Mouse (Mus musculus) hindbrain, embryonic 11.5 days (tissue): ENCODE measurements around the gene Kcnk1. TPM values are rescaled to one million over a fixed set of nuclear protein-coding genes. Genes with fewer than 3 reads are reported as not detected.

Experiments
- ATAC-seq: fragments of 200-750 bp; cut with Nextera tagmentation; 2 replicates; pipeline ENCODE4 v1.8.0; 2017; ENCODE audit warnings: mild to moderate bottlenecking, moderate TSS enrichment, moderate library complexity; ENCODE audit not compliant: low FRiP score
- DNase-seq: peaks from one replicate; pipeline ENCODE4 v3.0.0-alpha.2; 2015; ENCODE audit warnings: low spot score
- H3K27ac ChIP-seq: fragments of 300-500 bp; sonication (generic); 2 replicates; pipeline ENCODE4 v1.5.1; 2014; ENCODE audit warnings: mild to moderate bottlenecking, low read depth, low read length
- H3K27me3 ChIP-seq: fragments of 300-500 bp; sonication (generic); 2 replicates; pipeline ENCODE4 v1.6.1; 2014; ENCODE audit warnings: mild to moderate bottlenecking, low read length, moderate library complexity, mixed read lengths; ENCODE audit not compliant: control insufficient read depth, insufficient read depth
- H3K36me3 ChIP-seq: fragments of 300-500 bp; sonication (generic); 2 replicates; pipeline ENCODE4 v1.6.1; 2014; ENCODE audit warnings: mild to moderate bottlenecking, low read length, moderate library complexity, mixed read lengths; ENCODE audit not compliant: control insufficient read depth, insufficient read depth
- H3K4me1 ChIP-seq: fragments of 300-500 bp; sonication (generic); replicated peaks from 2 replicates; pipeline ENCODE4 v1.6.1; 2014; ENCODE audit warnings: low read length, mixed read lengths; ENCODE audit not compliant: control insufficient read depth, insufficient read depth
- H3K4me2 ChIP-seq: fragments of 300-500 bp; sonication (generic); replicated peaks from 2 replicates; pipeline ENCODE4 v1.6.1; 2014; ENCODE audit warnings: mild to moderate bottlenecking, low read depth, low read length
- H3K4me3 ChIP-seq: fragments of 300-500 bp; sonication (generic); 2 replicates; pipeline ENCODE4 v1.5.1; 2014; ENCODE audit warnings: low read depth, low read length
- H3K9ac ChIP-seq: fragments of 300-500 bp; sonication (generic); 2 replicates; pipeline ENCODE4 v1.6.1; 2014; ENCODE audit warnings: low read depth, low read length
- H3K9me3 ChIP-seq: fragments of 300-500 bp; sonication (generic); 2 replicates; pipeline ENCODE4 v1.6.1; 2016; ENCODE audit warnings: low read length; ENCODE audit not compliant: control insufficient read depth
- WGBS: fragments of 180-500 bp; shearing (Covaris S2); extraction: QIAGEN DNeasy Blood & Tissue Kit; methylation state at CpG from one replicate; pipeline ENCODE4 v1.1.7; 2014; 5-methylcytosine and 5-hydroxymethylcytosine counted together
- polyA plus RNA-seq: library from polyadenylated mRNA; unstranded; fragments of >200 nt; fragmentation: Nextera tagmentation; extraction: Ambion mirVana; gene quantifications from 2 replicates; pipeline ENCODE4 v1.2.1, GENCODE M21; 2014

The Kcnk1 gene
- polyA plus RNA-seq: 9.6 and 10.4 TPM in 2 replicates

GRCm38 (mm10) chr8:125995101-125995986, at the start of gene Kcnk1:
Gene Kcnk1 (plus strand): TSS chr8:125995170.
- Histone ChIP-seq H3K4me2 (peak within 1 kb of the TSS; percentile 94), H3K27ac (no peak within 1 kb of the TSS), H3K36me3 (no peaks in the 10 kb centered on the region), H3K27me3 (peaks cover 27% of the 10 kb centered on the region), H3K9me3 (no peaks in the 10 kb centered on the region), H3K4me3 (peak within 1 kb of the TSS; percentile 55), H3K4me1 (0 out of 2 replicates have a peak, but pooled peaks cover 2% of the 10 kb centered on the region), H3K9ac (peak within 1 kb of the TSS; percentile 59)
- DNase-seq (peak; percentile 71), ATAC-seq (peak; percentile 69)
- WGBS: under 1% methylated on average over 73 of the region's 73 CpGs

- no peak overlapping the region for H3K4me3 ChIP-seq
- ATAC-seq: no peak
- no peaks in the 10 kb centered on the region for H3K27me3 ChIP-seq
- no peaks in the 10 kb centered on the region for H3K9me3 ChIP-seq
- no peaks in the 10 kb centered on the region for H3K36me3 ChIP-seq
- H3K27ac ChIP-seq: no peak overlapping the region
- WGBS: 90% methylated on average over 9 of the region's 9 CpGs
- H3K4me1 ChIP-seq: no peaks in the 10 kb centered on the region
- DNase-seq: no peak
- H3K9ac ChIP-seq: no peak overlapping the region
- H3K4me2 ChIP-seq: no peak overlapping the region
These were observed 46.2 kb upstream of the Kcnk1 start for GRCm38 (mm10) chr8:125948696-125949308.

DNA sequence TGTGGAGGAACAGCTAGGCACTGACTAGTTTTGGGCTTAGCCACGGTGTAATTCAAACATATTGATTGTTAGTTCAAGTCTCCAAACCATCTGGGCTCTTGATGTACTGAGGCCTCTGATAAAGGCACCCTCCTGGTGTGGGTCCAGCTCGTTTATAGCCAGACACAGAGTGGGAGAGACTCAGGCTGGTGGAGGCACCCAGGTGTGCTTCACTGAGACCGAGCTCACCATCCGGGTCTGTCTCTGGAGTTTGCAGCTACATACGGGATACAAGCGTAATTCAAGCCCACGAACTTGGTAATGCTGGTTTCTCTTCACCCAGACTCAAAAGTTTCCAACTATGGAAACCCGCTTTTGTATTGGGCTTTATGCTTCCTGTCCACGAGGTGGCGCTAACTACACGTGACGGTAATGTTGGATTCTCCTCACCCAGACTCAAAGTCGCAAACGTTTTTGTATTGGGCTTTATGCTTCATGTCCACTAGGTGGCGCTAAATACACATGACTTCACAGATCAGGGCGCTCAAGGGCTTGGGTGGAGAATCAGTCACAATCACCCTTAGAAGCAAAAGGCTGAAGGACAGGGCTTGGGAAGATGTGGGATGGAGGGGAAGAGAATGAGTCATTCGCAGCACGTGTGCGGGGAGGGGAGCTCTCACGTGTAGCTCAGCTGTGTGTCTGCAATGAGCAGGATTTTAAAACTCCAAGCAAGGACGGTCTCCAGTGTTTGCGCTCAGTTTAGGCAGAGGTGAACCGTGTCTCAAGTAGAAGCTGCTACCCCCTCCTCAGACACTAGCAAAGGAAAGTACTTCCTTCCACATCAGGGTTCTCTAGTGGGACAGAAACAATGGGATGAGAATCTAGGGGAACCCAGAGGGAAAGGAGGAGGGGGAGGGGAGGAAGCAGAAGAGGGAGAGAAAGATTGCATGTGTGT, 44.7 kb upstream of the Kcnk1 start:
- Histone ChIP-seq H3K36me3 (no peaks in the 10 kb centered on the region), H3K9ac (no peak overlapping the region), H3K27me3 (no peaks in the 10 kb centered on the region), H3K4me1 (no peaks in the 10 kb centered on the region), H3K27ac (no peak overlapping the region), H3K9me3 (no peaks in the 10 kb centered on the region), H3K4me2 (no peak overlapping the region), H3K4me3 (no peak overlapping the region)
- DNase-seq (peak; percentile 96), ATAC-seq (peak; percentile 83)
- WGBS: 24% methylated on average over 23 of the region's 23 CpGs

- ATAC-seq (no peak), DNase-seq (peak; percentile 83)
- H3K9ac ChIP-seq: no peak overlapping the region
- H3K9me3 ChIP-seq: no peaks in the 10 kb centered on the region
- H3K4me1 ChIP-seq: no peaks in the 10 kb centered on the region
- no peak overlapping the region for H3K4me3 ChIP-seq
- H3K27ac ChIP-seq: no peak overlapping the region
- 18% methylated on average over 11 of the region's 11 CpGs for WGBS
- H3K36me3 ChIP-seq: no peaks in the 10 kb centered on the region
- no peaks in the 10 kb centered on the region for H3K27me3 ChIP-seq
- no peak overlapping the region for H3K4me2 ChIP-seq
These were observed 39.3 kb upstream of the Kcnk1 start for GRCm38 (mm10) chr8:125955671-125956070.

DNA sequence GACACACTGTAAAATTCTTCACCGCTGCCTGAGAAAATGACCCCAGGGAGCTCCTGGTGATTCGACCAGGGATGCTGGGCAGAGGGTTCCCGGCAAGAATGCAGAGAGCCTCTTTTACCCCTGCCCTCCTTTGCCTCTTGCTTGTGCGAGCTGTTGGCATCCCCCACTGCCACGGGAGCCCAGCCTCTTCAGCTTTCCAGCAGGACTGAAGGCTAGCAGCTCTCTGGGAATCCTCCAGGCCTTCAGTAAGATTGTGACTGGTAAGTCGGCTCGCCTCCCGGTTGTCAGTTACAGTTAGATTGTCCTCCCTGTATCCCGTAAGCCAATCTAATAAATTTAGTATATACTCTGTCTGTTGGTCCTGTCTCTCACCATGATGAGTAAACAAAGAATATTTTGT, 38.2 kb upstream of the Kcnk1 start:
- no peaks in the 10 kb centered on the region for H3K36me3 ChIP-seq
- no peak overlapping the region for H3K4me2 ChIP-seq
- WGBS: 83% methylated on average over 9 of the region's 9 CpGs
- no peak overlapping the region for H3K4me3 ChIP-seq
- no peaks in the 10 kb centered on the region for H3K9me3 ChIP-seq
- no peaks in the 10 kb centered on the region for H3K27me3 ChIP-seq
- DNase-seq: no peak
- H3K27ac ChIP-seq: no peak overlapping the region
- no peak overlapping the region for H3K9ac ChIP-seq
- no peak for ATAC-seq
- H3K4me1 ChIP-seq: no peaks in the 10 kb centered on the region

DNA sequence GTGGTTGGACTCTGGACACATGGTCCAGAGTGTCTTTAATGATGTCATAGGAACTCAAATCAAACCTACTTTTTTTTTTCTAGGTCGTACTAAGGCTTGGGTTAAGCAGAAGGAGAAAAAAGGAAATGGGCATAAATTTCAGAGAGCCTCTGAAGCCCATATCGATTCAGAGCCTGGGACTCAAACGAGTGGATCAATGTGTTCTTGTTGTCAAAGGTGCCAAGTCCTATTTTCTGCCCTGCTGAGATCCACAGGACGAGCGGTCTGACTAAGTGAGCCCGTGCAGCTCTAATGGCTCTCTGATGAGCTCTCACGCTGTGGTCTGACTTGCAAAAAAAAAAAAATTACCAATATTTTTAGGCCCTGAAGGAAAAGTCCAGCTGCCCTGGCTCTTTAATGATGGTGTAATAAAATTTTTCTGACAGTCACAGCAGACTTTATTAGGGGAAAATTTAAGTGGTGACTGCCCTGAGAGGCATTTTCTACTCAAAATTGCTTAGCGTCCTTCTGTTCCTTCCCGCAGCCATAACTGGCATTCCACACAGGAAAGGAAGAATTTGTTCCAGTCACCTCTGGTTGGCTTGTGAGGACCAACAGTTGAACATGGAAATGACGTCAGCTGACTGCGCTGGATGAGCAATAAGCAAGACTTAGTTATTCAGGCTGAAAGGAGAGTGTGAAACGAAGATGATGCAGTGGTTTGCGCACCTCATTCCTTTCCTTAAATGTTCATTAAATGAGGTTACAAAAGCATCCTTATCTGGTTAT, 37.6 kb upstream of the Kcnk1 start:
- Histone ChIP-seq H3K27me3 (no peaks in the 10 kb centered on the region), H3K27ac (no peak overlapping the region), H3K36me3 (no peaks in the 10 kb centered on the region), H3K9ac (no peak overlapping the region), H3K4me1 (no peaks in the 10 kb centered on the region), H3K9me3 (no peaks in the 10 kb centered on the region), H3K4me3 (no peak overlapping the region), H3K4me2 (no peak overlapping the region)
- no peak for ATAC-seq
- WGBS: 81% methylated on average over 13 of the region's 13 CpGs
- no peak for DNase-seq

DNA sequence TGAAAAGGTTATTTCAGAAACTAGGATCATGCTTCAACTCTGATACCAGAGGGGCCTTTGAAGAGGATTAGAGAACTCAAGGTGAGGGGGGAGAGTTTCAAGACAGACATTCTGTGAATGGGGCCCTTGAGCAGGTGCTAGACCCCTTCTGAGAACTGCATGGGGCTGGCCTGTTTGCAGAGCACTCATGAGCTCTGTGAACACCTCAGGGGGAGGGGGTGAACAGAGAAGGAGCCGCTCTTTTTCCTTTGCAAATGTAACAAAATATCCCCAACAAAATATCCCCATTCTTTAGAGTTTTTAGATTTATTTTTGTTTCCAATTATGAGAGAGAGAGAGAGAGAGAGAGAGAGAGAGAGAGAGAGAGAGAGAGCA, 37.0 kb upstream of the Kcnk1 start:
- Histone ChIP-seq H3K4me1 (no peaks in the 10 kb centered on the region), H3K27me3 (no peaks in the 10 kb centered on the region), H3K9ac (no peak overlapping the region), H3K4me3 (no peak overlapping the region), H3K27ac (no peak overlapping the region), H3K9me3 (no peaks in the 10 kb centered on the region), H3K4me2 (no peak overlapping the region), H3K36me3 (no peaks in the 10 kb centered on the region)
- WGBS: 83% methylated on average over 1 of the region's 1 CpGs
- no peak for DNase-seq
- no peak for ATAC-seq

DNA sequence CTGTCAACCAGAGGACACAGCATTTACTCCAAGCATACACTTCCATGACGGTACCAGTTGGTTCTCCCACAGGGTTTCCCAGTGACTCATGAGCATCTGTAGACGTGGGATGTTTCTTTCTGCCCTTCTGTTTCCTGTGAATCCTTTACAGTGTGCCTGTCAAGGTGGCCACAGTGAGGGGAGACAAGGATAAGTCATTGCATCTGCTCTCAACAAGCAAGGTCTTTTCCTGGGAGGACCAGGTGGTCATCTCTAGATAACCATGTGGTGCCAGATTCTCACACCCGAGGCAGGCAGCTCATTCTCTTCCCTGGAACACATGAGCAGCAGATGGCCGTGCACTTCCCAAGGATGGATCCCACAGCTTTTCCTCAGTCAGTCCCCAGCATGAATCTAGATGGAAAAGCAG, 35.6 kb upstream of the Kcnk1 start:
- Histone ChIP-seq H3K9ac (no peak overlapping the region), H3K4me1 (no peaks in the 10 kb centered on the region), H3K9me3 (no peaks in the 10 kb centered on the region), H3K36me3 (no peaks in the 10 kb centered on the region), H3K4me3 (no peak overlapping the region), H3K27ac (no peak overlapping the region), H3K4me2 (no peak overlapping the region), H3K27me3 (no peaks in the 10 kb centered on the region)
- no peak for ATAC-seq
- no peak for DNase-seq
- WGBS: 52% methylated on average over 4 of the region's 4 CpGs
